Mouse (Mus musculus): ENCODE data around the gene Cldn22. TPM values are rescaled to one million over a fixed set of nuclear protein-coding genes. Genes with fewer than 3 reads are reported as not detected.

Cldn22 gene
- not detected in 2 replicates for polyA plus RNA-seq (2012; rRNA removed)
- not detected in 2 replicates for polyA plus RNA-seq (2014; fragmentation: Nextera tagmentation; extraction: Ambion mirVana)

DNA sequence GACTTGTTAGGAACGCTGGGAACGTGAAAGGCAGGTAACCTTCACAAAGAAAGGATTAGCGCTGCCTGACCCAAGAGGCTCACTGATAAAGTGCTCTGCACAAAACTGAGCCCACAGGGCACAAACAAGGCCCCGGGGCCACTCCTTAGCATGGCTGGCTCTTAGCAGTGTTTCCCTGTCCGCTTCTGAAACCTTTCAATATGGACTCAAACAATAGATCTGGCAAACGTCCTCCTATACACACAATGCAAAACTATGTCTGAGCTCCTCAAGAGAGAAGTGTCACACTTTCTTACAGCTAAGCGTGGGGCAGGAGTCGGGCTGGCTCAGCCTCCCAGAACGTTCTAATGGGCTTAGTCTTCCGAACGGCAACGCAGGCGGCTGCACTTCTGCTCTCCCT is at the start of gene Cldn22:
Cldn22 (plus strand) TSS at position 301 of the 400 bp plus-strand sequence.
- Histone ChIP-seq H3K9me3 (ENCODE audit: control insufficient read depth, low read length) (no peaks in the 10 kb centered on the region), H3K4me3 (ENCODE audit: insufficient read depth in 1 of 2, low read depth in 2 of 2, low read length in 2 of 2) (no peak within 1 kb of the TSS), H3K9ac (replicated peaks) (no peak within 1 kb of the TSS), H3K36me3 (replicated peaks; ENCODE audit: control insufficient read depth, insufficient read depth, low read depth) (no peaks in the 10 kb centered on the region), H3K27me3 (ENCODE audit: control insufficient read depth, insufficient read depth, low read length) (no peaks in the 10 kb centered on the region), H3K27ac (no peak within 1 kb of the TSS), H3K4me1 (replicated peaks; ENCODE audit: control insufficient read depth in 2 of 2, insufficient read depth in 2 of 2, low read length in 1 of 2) (no peaks in the 10 kb centered on the region), H3K4me2 (ENCODE audit: low read depth) (no peak within 1 kb of the TSS)
- ATAC-seq (ENCODE audit: insufficient read depth), result no peak
- 71% methylated on average over 13 of the region's 13 CpGs for WGBS (ENCODE audit: insufficient replicate concordance)
- no peak for DNase-seq (ENCODE audit: low read depth in 3 of 3, low spot score in 3 of 3)
- TF ChIP-seq CTCF (IDR thresholded peaks at IDR 0.05; ENCODE audit: low read depth) (no peak), EP300 (IDR thresholded peaks at IDR 0.05; ENCODE audit: low read depth) (no peak)

DNA sequence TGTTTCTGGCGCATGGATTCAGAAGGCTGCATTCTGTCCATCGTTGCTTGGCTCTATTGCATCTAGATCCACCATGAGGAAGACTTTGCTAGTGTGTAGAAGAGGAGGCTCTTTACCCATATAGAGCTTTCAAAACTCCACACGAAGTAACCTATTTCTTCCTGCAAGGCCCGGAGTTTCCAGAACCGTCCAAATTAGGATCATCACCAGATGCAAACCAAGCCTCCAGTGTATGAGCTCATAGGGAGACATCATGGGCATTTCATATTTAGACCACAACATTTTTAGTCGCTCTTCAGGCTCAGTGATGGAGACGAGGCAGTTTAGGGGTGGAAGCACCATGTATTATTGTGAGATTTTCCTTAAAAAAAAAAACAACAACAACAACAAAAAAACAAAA is 46.9 kb upstream of the Cldn22 start:
- 67% methylated on average over 7 of the region's 7 CpGs for WGBS (ENCODE audit: insufficient replicate concordance)
- ATAC-seq (ENCODE audit: insufficient read depth), result no peak
- TF ChIP-seq CTCF (IDR thresholded peaks at IDR 0.05; ENCODE audit: low read depth) (no peak), EP300 (IDR thresholded peaks at IDR 0.05; ENCODE audit: low read depth) (no peak)
- Histone ChIP-seq H3K36me3 (replicated peaks; ENCODE audit: control insufficient read depth, insufficient read depth, low read depth) (no peaks in the 10 kb centered on the region), H3K9ac (replicated peaks) (no peak overlapping the region), H3K27ac (no peak overlapping the region), H3K4me3 (ENCODE audit: insufficient read depth in 1 of 2, low read depth in 2 of 2, low read length in 2 of 2) (no peak overlapping the region), H3K4me2 (ENCODE audit: low read depth) (no peak overlapping the region), H3K27me3 (ENCODE audit: control insufficient read depth, insufficient read depth, low read length) (no peaks in the 10 kb centered on the region), H3K4me1 (replicated peaks; ENCODE audit: control insufficient read depth in 2 of 2, insufficient read depth in 2 of 2, low read length in 1 of 2) (no peaks in the 10 kb centered on the region), H3K9me3 (ENCODE audit: control insufficient read depth, low read length) (no peaks in the 10 kb centered on the region)
- DNase-seq (ENCODE audit: low read depth in 3 of 3, low spot score in 3 of 3), result no peak

DNA sequence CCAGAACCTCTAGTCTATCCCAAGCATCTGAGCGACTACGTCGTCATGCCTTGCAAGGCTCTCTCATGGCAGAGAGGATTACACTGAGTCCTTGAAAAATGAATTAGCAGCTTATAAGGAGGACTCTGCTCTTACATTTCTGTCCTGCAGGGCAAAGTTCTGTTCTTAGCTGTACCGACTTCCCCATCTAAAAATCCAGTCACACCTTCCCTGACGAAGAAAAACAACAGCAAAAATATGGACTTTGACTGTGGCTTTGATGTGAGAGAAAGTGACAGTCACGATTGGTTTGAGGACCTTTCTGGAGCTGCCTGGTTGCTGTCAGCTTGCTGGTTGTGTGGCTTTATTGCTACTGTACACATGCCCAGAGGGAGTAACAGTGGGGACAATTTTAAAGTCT is 44.7 kb upstream of the Cldn22 start:
- TF ChIP-seq CTCF (IDR thresholded peaks at IDR 0.05; ENCODE audit: low read depth), result no peak
- no peak for TF ChIP-seq EP300 (IDR thresholded peaks at IDR 0.05; ENCODE audit: low read depth)
- ATAC-seq (ENCODE audit: insufficient read depth) (no peak), DNase-seq (ENCODE audit: low read depth in 3 of 3, low spot score in 3 of 3) (no peak)
- no peaks in the 10 kb centered on the region for H3K4me1 ChIP-seq (replicated peaks; ENCODE audit: control insufficient read depth in 2 of 2, insufficient read depth in 2 of 2, low read length in 1 of 2)
- H3K36me3 ChIP-seq (replicated peaks; ENCODE audit: control insufficient read depth, insufficient read depth, low read depth), result no peaks in the 10 kb centered on the region
- WGBS (ENCODE audit: insufficient replicate concordance), result 63% methylated on average over 6 of the region's 6 CpGs
- H3K27ac ChIP-seq, result no peak overlapping the region
- H3K27me3 ChIP-seq (ENCODE audit: control insufficient read depth, insufficient read depth, low read length), result no peaks in the 10 kb centered on the region
- no peak overlapping the region for H3K4me2 ChIP-seq (ENCODE audit: low read depth)
- no peaks in the 10 kb centered on the region for H3K9me3 ChIP-seq (ENCODE audit: control insufficient read depth, low read length)
- H3K9ac ChIP-seq (replicated peaks), result no peak overlapping the region
- H3K4me3 ChIP-seq (ENCODE audit: insufficient read depth in 1 of 2, low read depth in 2 of 2, low read length in 2 of 2), result no peak overlapping the region

DNA sequence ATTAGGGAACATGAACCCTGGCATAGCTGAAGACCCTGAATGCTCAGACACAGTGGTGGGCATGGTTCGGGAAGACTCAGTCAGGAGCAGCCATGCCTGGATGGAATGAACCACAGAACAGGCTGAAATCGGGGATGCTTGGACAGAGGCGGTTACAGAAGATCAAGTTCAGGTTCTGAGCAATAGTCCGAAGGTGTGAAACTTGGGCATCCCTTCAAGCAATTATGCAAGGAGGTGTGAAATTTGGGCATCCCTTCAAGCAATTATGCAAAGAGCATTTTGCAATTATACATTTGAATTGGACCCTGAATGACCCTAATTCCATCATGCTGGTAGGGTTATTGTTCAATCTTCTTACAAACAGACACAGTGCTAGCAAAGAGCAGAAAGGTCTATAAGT is 42.4 kb upstream of the Cldn22 start:
- WGBS (ENCODE audit: insufficient replicate concordance), result 64% methylated on average over 4 of the region's 4 CpGs
- ATAC-seq (ENCODE audit: insufficient read depth), result no peak

DNA sequence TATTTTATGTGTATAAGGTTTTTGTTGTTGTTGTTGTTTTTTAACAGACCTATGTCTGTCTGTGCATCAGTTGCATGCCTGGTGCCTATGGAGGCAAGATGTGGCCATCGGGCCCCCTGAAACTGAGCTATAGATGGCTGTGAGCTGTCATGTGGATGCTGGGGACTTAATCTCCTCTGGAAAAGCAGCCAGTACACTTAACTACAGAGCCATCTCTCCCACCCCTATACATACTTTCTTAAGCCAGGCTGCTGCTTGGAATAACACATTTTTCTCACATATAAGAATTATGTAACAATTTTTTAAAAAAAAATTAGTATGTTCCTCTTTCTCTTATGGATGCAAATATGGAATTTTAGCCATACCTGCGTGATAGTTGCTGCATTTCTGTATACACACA is 40.7 kb upstream of the Cldn22 start:
- no peaks in the 10 kb centered on the region for H3K4me1 ChIP-seq (replicated peaks; ENCODE audit: control insufficient read depth in 2 of 2, insufficient read depth in 2 of 2, low read length in 1 of 2)
- TF ChIP-seq CTCF (IDR thresholded peaks at IDR 0.05; ENCODE audit: low read depth), result no peak
- no peak for TF ChIP-seq EP300 (IDR thresholded peaks at IDR 0.05; ENCODE audit: low read depth)
- no peak overlapping the region for H3K4me2 ChIP-seq (ENCODE audit: low read depth)
- H3K36me3 ChIP-seq (replicated peaks; ENCODE audit: control insufficient read depth, insufficient read depth, low read depth), result no peaks in the 10 kb centered on the region
- no peak overlapping the region for H3K27ac ChIP-seq
- ATAC-seq (ENCODE audit: insufficient read depth) (no peak), DNase-seq (ENCODE audit: low read depth in 3 of 3, low spot score in 3 of 3) (no peak)
- no peak overlapping the region for H3K4me3 ChIP-seq (ENCODE audit: insufficient read depth in 1 of 2, low read depth in 2 of 2, low read length in 2 of 2)
- no peaks in the 10 kb centered on the region for H3K9me3 ChIP-seq (ENCODE audit: control insufficient read depth, low read length)
- H3K9ac ChIP-seq (replicated peaks), result no peak overlapping the region
- WGBS (ENCODE audit: insufficient replicate concordance), result 58% methylated on average over 2 of the region's 2 CpGs
- H3K27me3 ChIP-seq (ENCODE audit: control insufficient read depth, insufficient read depth, low read length), result no peaks in the 10 kb centered on the region

More for the DNA sequence above, 42.4 kb upstream of the Cldn22 start:
- no peaks in the 10 kb centered on the region for H3K36me3 ChIP-seq (replicated peaks; ENCODE audit: control insufficient read depth, insufficient read depth, low read depth)
- no peak overlapping the region for H3K4me2 ChIP-seq (ENCODE audit: low read depth)
- no peak overlapping the region for H3K9ac ChIP-seq (replicated peaks)
- no peaks in the 10 kb centered on the region for H3K27me3 ChIP-seq (ENCODE audit: control insufficient read depth, insufficient read depth, low read length)
- no peak overlapping the region for H3K27ac ChIP-seq
- H3K4me1 ChIP-seq (replicated peaks; ENCODE audit: control insufficient read depth in 2 of 2, insufficient read depth in 2 of 2, low read length in 1 of 2), result no peaks in the 10 kb centered on the region
- TF ChIP-seq CTCF (IDR thresholded peaks at IDR 0.05; ENCODE audit: low read depth) (no peak), EP300 (IDR thresholded peaks at IDR 0.05; ENCODE audit: low read depth) (no peak)
- no peak overlapping the region for H3K4me3 ChIP-seq (ENCODE audit: insufficient read depth in 1 of 2, low read depth in 2 of 2, low read length in 2 of 2)
- no peaks in the 10 kb centered on the region for H3K9me3 ChIP-seq (ENCODE audit: control insufficient read depth, low read length)
- no peak for DNase-seq (ENCODE audit: low read depth in 3 of 3, low spot score in 3 of 3)
